Mouse (Mus musculus) bone marrow, adult 2 months (tissue): Measurements from ENCODE around the gene Arid1a.

Experiments
- CTCF ChIP-seq: fragments of 200-500 bp; IDR thresholded peaks from 2 replicates; pipeline ENCODE4 v1.5.1; 2011; ENCODE audit warnings: low read length, control low read depth; ENCODE audit not compliant: control insufficient read depth, insufficient read depth
- POLR2A ChIP-seq: fragments of 200-500 bp; IDR thresholded peaks from 2 replicates; pipeline ENCODE4 v1.6.1; 2011; ENCODE audit warnings: low read depth, mild to moderate bottlenecking, control low read depth, low read length, borderline replicate concordance; ENCODE audit not compliant: control insufficient read depth

DNA sequence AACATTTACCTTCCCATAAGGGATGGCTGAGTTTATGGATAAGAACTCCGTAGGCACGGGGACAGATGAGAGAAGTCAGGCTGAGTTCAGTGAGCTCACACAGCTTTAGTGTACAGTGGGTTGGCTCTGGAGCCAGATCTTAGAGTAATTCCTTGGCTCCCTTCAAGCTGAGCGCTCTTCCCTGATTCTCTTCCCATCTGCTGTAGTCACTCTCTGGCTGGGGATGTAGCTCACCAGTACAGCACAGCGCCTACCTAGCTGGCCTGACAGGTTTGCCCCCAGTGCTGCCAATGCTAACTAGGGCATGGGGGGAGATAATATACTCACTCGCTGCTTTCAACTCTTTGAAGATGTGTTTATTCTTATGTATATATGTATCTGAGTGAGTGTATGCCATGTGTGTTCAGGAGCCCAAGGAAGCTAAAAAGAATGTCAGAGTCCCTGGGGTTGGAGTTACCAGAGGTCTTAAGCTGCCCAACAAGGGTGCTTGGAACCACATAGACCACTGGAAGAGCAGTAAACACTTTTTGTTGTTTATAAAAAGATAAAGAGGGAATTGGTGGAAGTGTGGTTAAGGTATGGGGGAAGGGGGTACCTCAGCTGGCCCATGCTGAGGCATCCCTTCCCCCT, 98.6 kb downstream of the Arid1a start:
- no peak for TF ChIP-seq CTCF
- no peak for TF ChIP-seq POLR2A
